Mouse (Mus musculus): ENCODE measurements around the gene Rtn2. TPM values are rescaled to one million over a fixed set of nuclear protein-coding genes. Genes with fewer than 3 reads are reported as not detected.
A peak's percentile ranks its signal among the peaks of the same experiment; 100 is the strongest.

Rtn2 gene
- polyA plus RNA-seq, 1 experiment from 2014 or later = 102 TPM

- Histone ChIP-seq H3K27ac (no peak overlapping the region), H3K4me3 (replicated peaks) (peak overlapping the region; percentile 45), H3K9ac (replicated peaks) (peak overlapping the region; percentile 68), H3K36me3 (no peaks in the 10 kb centered on the region), H3K9me3 (no peaks in the 10 kb centered on the region), H3K27me3 (peaks cover 14% of the 10 kb centered on the region), H3K4me1 (replicated peaks) (peaks cover 32% of the 10 kb centered on the region), H3K4me2 (replicated peaks) (peak overlapping the region; percentile 87)
- under 1% methylated on average over 27 of the region's 27 CpGs for WGBS
- no peak for ATAC-seq
Measured at GRCm38 (mm10) chr7:19342481-19343027, 60.1 kb downstream of the Rtn2 start.

GRCm38 (mm10) chr7:19343210-19343808 lies 60.9 kb downstream of the Rtn2 start:
- no peak overlapping the region for H3K9ac ChIP-seq (replicated peaks)
- H3K27me3 ChIP-seq = peaks cover 14% of the 10 kb centered on the region
- peak overlapping the region; percentile 15; the same call in 1 of the 2 replicates for H3K4me2 ChIP-seq (replicated peaks)
- 1% methylated on average over 11 of the region's 11 CpGs for WGBS
- peaks cover 32% of the 10 kb centered on the region for H3K4me1 ChIP-seq (replicated peaks)
- H3K36me3 ChIP-seq = peaks cover 4% of the 10 kb centered on the region
- H3K9me3 ChIP-seq = no peaks in the 10 kb centered on the region
- ATAC-seq = no peak
- no peak overlapping the region for H3K27ac ChIP-seq
- 0 out of 2 replicates have a peak overlapping the region, but pooled peaks have one; percentile 6 for H3K4me3 ChIP-seq (replicated peaks)

- H3K4me1 ChIP-seq (replicated peaks) = peaks cover 32% of the 10 kb centered on the region
- peak; percentile 19 for ATAC-seq
- WGBS = 24% methylated on average over 12 of the region's 12 CpGs
Measured at GRCm38 (mm10) chr7:19344237-19344847, 61.9 kb downstream of the Rtn2 start, which contains the start of gene Ercc1. Ercc1 (plus strand) TSS chr7:19344778.

GRCm38 (mm10) chr7:19344938-19345471 lies 62.6 kb downstream of the Rtn2 start:
- peak; percentile 93 for ATAC-seq

More at GRCm38 (mm10) chr7:19344237-19344847, 61.9 kb downstream of the Rtn2 start, which contains the start of gene Ercc1:
- Histone ChIP-seq H3K4me3 (replicated peaks) (peak within 1 kb of the TSS; percentile 64), H3K36me3 (peaks cover 14% of the 10 kb centered on the region), H3K4me2 (replicated peaks) (peak within 1 kb of the TSS; percentile 69), H3K27me3 (peaks cover 14% of the 10 kb centered on the region), H3K9ac (replicated peaks) (peak within 1 kb of the TSS; percentile 74), H3K9me3 (no peaks in the 10 kb centered on the region), H3K27ac (peak within 1 kb of the TSS; percentile 89)

More at GRCm38 (mm10) chr7:19344938-19345471, 62.6 kb downstream of the Rtn2 start:
- Histone ChIP-seq H3K27me3 (peaks cover 14% of the 10 kb centered on the region), H3K9ac (replicated peaks) (peak overlapping the region; percentile 74), H3K4me1 (replicated peaks) (peaks cover 32% of the 10 kb centered on the region), H3K27ac (peak overlapping the region; percentile 89), H3K9me3 (no peaks in the 10 kb centered on the region), H3K36me3 (peaks cover 21% of the 10 kb centered on the region), H3K4me3 (replicated peaks) (peak overlapping the region; percentile 64), H3K4me2 (replicated peaks) (peak overlapping the region; percentile 69)
- WGBS = 0% methylated on average over 31 of the region's 31 CpGs

Other genes with a start within 250 kb of the Rtn2 start
- gene Rsph6a, start 227.9 kb upstream of the Rtn2 start, polyA plus RNA-seq (2015; fragmentation: Nextera tagmentation; extraction: Ambion mirVana) = 0.09 TPM in 1 of 2 replicates, not detected in the other
- gene Dmwd, start 206.4 kb upstream of the Rtn2 start, polyA plus RNA-seq (2015; fragmentation: Nextera tagmentation; extraction: Ambion mirVana) = 25.3 TPM in 2 replicates
- 8.8 and 15.6 TPM in 2 replicates for gene Dmpk, start 198.8 kb upstream of the Rtn2 start, polyA plus RNA-seq (2015; fragmentation: Nextera tagmentation; extraction: Ambion mirVana)
- 2.7 and 3.2 TPM in 2 replicates for gene Six5, start 188.0 kb upstream of the Rtn2 start, polyA plus RNA-seq (2015; fragmentation: Nextera tagmentation; extraction: Ambion mirVana)
- 1.6 and 1.9 TPM in 2 replicates for gene Gm4969, start 164.3 kb upstream of the Rtn2 start, polyA plus RNA-seq (2015; fragmentation: Nextera tagmentation; extraction: Ambion mirVana)
- 19.6 and 20.6 TPM in 2 replicates for gene Fbxo46, start 162.8 kb upstream of the Rtn2 start, polyA plus RNA-seq (2015; fragmentation: Nextera tagmentation; extraction: Ambion mirVana)
- 22.5 and 23.9 TPM in 2 replicates for gene Qpctl, start 133.3 kb upstream of the Rtn2 start, polyA plus RNA-seq (2015; fragmentation: Nextera tagmentation; extraction: Ambion mirVana)
- 124 and 126 TPM in 2 replicates for gene Snrpd2, start 132.9 kb upstream of the Rtn2 start, polyA plus RNA-seq (2015; fragmentation: Nextera tagmentation; extraction: Ambion mirVana)
- 2.6 and 3.4 TPM in 2 replicates for gene Gipr, start 116.5 kb upstream of the Rtn2 start, polyA plus RNA-seq (2015; fragmentation: Nextera tagmentation; extraction: Ambion mirVana)
- 6.3 and 10.0 TPM in 2 replicates for gene Eml2, start 106.2 kb upstream of the Rtn2 start, polyA plus RNA-seq (2015; fragmentation: Nextera tagmentation; extraction: Ambion mirVana)
- gene Gpr4, start 70.1 kb upstream of the Rtn2 start, polyA plus RNA-seq (2015; fragmentation: Nextera tagmentation; extraction: Ambion mirVana) = 1.8 and 1.9 TPM in 2 replicates
- gene Opa3, start 54.3 kb upstream of the Rtn2 start, polyA plus RNA-seq (2015; fragmentation: Nextera tagmentation; extraction: Ambion mirVana) = 39.4 and 40.5 TPM in 2 replicates
- 28.6 and 38.0 TPM in 2 replicates for gene Vasp, start 10.8 kb upstream of the Rtn2 start, polyA plus RNA-seq (2015; fragmentation: Nextera tagmentation; extraction: Ambion mirVana)
- gene Ppm1n, start 2.6 kb upstream of the Rtn2 start, polyA plus RNA-seq (2015; fragmentation: Nextera tagmentation; extraction: Ambion mirVana) = 0.34 and 0.88 TPM in 2 replicates
- not detected in 2 replicates for gene Fosb, start 27.4 kb downstream of the Rtn2 start, polyA plus RNA-seq (2015; fragmentation: Nextera tagmentation; extraction: Ambion mirVana)
- gene Ercc1, start 62.2 kb downstream of the Rtn2 start, polyA plus RNA-seq (2015; fragmentation: Nextera tagmentation; extraction: Ambion mirVana) = 84.1 and 91.9 TPM in 2 replicates
- gene Cd3eap, start 76.9 kb downstream of the Rtn2 start, polyA plus RNA-seq (2015; fragmentation: Nextera tagmentation; extraction: Ambion mirVana) = 19.6 and 20.4 TPM in 2 replicates
- gene Ppp1r13l, start 77.1 kb downstream of the Rtn2 start, polyA plus RNA-seq (2015; fragmentation: Nextera tagmentation; extraction: Ambion mirVana) = 1.2 and 2.3 TPM in 2 replicates
- 27.6 and 28.9 TPM in 2 replicates for gene Ercc2, start 99.4 kb downstream of the Rtn2 start, polyA plus RNA-seq (2015; fragmentation: Nextera tagmentation; extraction: Ambion mirVana)
- gene Klc3, start 121.5 kb downstream of the Rtn2 start, polyA plus RNA-seq (2015; fragmentation: Nextera tagmentation; extraction: Ambion mirVana) = 1.1 and 1.2 TPM in 2 replicates
- 0.07 TPM in 1 of 2 replicates, not detected in the other for gene Ckm, start 122.2 kb downstream of the Rtn2 start, polyA plus RNA-seq (2015; fragmentation: Nextera tagmentation; extraction: Ambion mirVana)
- gene Mark4, start 176.2 kb downstream of the Rtn2 start, polyA plus RNA-seq (2015; fragmentation: Nextera tagmentation; extraction: Ambion mirVana) = 13.9 and 16.3 TPM in 2 replicates
- gene Exoc3l2, start 180.7 kb downstream of the Rtn2 start, polyA plus RNA-seq (2015; fragmentation: Nextera tagmentation; extraction: Ambion mirVana) = 0.24 and 0.32 TPM in 2 replicates
- gene Bloc1s3, start 225.7 kb downstream of the Rtn2 start, polyA plus RNA-seq (2015; fragmentation: Nextera tagmentation; extraction: Ambion mirVana) = 2.9 and 4.5 TPM in 2 replicates
- 36.6 and 43.3 TPM in 2 replicates for gene Trappc6a, start 225.8 kb downstream of the Rtn2 start, polyA plus RNA-seq (2015; fragmentation: Nextera tagmentation; extraction: Ambion mirVana)
- gene Nkpd1, start 235.2 kb downstream of the Rtn2 start, polyA plus RNA-seq (2015; fragmentation: Nextera tagmentation; extraction: Ambion mirVana) = 0.08 and 0.11 TPM in 2 replicates

Measured in midbrain, embryonic 13.5 days (tissue).